Mouse (Mus musculus) spleen, adult 2 months (tissue): ENCODE data around the gene Wdr62. TPM values are rescaled to one million over a fixed set of nuclear protein-coding genes. Genes with fewer than 3 reads are reported as not detected.

Experiments used
- DNase-seq, 2 experiments: peaks; one replicate each; pipeline versions ENCODE4 v3.0.0 to v3.0.0-alpha.2; 2012 to 2021; ENCODE audit warnings: low spot score in 2 of 2, low read depth in 1 of 2
- H3K27ac ChIP-seq: fragments of 200-500 bp; 2 replicates; pipeline ENCODE4 v1.5.1; 2012; ENCODE audit warnings: low read length, inconsistent platforms; ENCODE audit not compliant: insufficient read depth
- H3K27me3 ChIP-seq: fragments of 200-500 bp; 2 replicates; pipeline ENCODE4 v1.6.1; 2012; ENCODE audit warnings: mild to moderate bottlenecking, moderate library complexity, low read length, inconsistent platforms; ENCODE audit not compliant: control insufficient read depth, insufficient read depth
- H3K36me3 ChIP-seq: fragments of 200-500 bp; 2 replicates; pipeline ENCODE4 v1.6.1; 2012; ENCODE audit warnings: mild to moderate bottlenecking, low read length, inconsistent platforms; ENCODE audit not compliant: control insufficient read depth, insufficient read depth
- H3K4me1 ChIP-seq: fragments of 200-500 bp; 2 replicates; pipeline ENCODE4 v1.6.1; 2011; ENCODE audit warnings: inconsistent platforms; ENCODE audit not compliant: control insufficient read depth, insufficient read depth, insufficient read length
- H3K4me3 ChIP-seq: fragments of 200-500 bp; 2 replicates; pipeline ENCODE4 v1.5.1; 2011; ENCODE audit warnings: mild to moderate bottlenecking, inconsistent platforms; ENCODE audit not compliant: insufficient read depth, insufficient read length; ENCODE audit errors: extremely low read depth
- CTCF ChIP-seq: fragments of 200-500 bp; IDR thresholded peaks from 2 replicates; pipeline ENCODE4 v1.5.1; 2011; ENCODE audit warnings: mild to moderate bottlenecking, inconsistent platforms; ENCODE audit not compliant: insufficient read depth, insufficient read length, insufficient replicate concordance; ENCODE audit errors: extremely low read depth
- POLR2A ChIP-seq: fragments of 200-500 bp; IDR thresholded peaks from 2 replicates; pipeline ENCODE4 v1.6.1; 2011; ENCODE audit warnings: low read depth, low read length, inconsistent platforms
- WGBS: fragments of 180-500 bp; shearing (Covaris S2); methylation state at CpG from one replicate; pipeline ENCODE4 v1.1.7; 2018; 5-methylcytosine and 5-hydroxymethylcytosine counted together
- polyA plus RNA-seq: library from polyadenylated mRNA; depleted of rRNA; stranded (reverse); fragments of >200 nt; gene quantifications from 2 replicates; pipeline ENCODE4 v1.2.3, GENCODE M21; 2012; rRNA removed

Gene Wdr62
- polyA plus RNA-seq, result 15.7 and 21.5 TPM in 2 replicates

DNA sequence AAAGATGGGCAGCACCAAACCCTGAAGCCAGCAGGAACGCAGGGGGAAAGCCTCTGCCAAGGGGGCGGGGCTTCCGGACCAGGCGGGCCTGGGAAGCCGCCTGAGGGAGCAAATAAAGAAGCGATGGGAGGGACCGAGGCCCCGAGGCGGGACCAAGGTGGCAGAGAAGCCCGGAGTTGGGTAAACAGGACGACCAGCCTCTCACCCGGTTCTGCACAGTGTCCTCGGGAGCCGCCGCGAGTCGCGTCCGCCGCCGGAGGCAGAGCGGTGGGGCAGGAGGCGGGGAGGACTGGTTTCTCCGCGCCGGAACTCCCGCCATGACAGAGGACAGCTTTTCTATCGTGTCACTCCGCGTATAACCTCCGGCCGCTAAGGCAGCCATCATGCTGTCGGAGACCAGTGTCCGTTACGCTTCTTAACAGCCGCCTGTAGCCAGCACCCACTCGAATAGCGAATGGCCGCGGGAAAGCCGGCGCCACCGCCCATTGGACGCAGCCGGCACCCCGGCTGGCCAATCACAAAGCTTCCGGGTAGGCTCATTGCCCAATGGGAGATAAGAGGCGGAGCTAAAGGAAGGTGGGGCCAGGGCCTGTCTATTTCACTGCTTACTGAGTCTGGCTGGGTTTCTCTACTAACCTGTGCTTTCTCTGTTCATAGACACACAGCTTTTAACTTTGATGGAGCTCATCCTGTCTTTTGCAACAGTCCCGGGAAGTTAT is at the start of gene Wdr62, which contains the start of gene Thap8:
Gene Wdr62 (minus strand): TSS at position 469 of the 719 bp plus-strand sequence.
Gene Thap8 (plus strand): TSS at position 144 of the 719 bp plus-strand sequence.
- WGBS, result under 1% methylated on average over 49 of the region's 49 CpGs
- peak within 1 kb of the TSS; percentile 93 for H3K27ac ChIP-seq
- peak within 1 kb of the TSS; percentile 99 for H3K4me3 ChIP-seq
- no peaks in the 10 kb centered on the region for H3K36me3 ChIP-seq
- H3K27me3 ChIP-seq, result no peaks in the 10 kb centered on the region
- DNase-seq, result peak; percentile 87 to 90
- TF ChIP-seq POLR2A (peak; percentile 19; the same call in 1 of the 2 replicates), CTCF (no peak)
- H3K4me1 ChIP-seq, result no peaks in the 10 kb centered on the region

DNA sequence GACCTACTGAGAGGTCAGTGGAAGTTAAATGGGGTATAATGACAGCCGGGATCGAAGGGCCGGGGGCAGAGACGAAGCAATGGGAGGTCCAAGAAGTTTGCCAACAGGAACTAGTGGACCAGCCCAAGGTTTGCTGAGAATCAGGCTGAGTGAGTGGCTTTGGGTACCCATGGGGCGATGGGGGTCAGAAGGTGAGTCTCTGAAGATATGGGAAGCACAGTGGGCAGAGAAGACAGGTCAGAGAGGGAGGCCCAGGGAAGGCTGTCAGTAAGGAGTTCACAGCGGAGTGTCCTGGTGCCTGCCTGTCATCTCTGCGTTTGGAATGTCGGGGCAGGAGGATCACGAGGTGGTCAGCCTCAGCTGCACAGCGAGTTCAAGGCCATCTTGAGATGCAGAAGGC is 48.2 kb upstream of the Wdr62 start:
- TF ChIP-seq CTCF (no peak), POLR2A (no peak)
- 80% methylated on average over 10 of the region's 10 CpGs for WGBS
- DNase-seq, result no peak
- Histone ChIP-seq H3K4me3 (no peak overlapping the region), H3K36me3 (no peaks in the 10 kb centered on the region), H3K27ac (no peak overlapping the region), H3K27me3 (no peaks in the 10 kb centered on the region), H3K4me1 (peaks cover 2% of the 10 kb centered on the region; the same call in 1 of the 2 replicates)

DNA sequence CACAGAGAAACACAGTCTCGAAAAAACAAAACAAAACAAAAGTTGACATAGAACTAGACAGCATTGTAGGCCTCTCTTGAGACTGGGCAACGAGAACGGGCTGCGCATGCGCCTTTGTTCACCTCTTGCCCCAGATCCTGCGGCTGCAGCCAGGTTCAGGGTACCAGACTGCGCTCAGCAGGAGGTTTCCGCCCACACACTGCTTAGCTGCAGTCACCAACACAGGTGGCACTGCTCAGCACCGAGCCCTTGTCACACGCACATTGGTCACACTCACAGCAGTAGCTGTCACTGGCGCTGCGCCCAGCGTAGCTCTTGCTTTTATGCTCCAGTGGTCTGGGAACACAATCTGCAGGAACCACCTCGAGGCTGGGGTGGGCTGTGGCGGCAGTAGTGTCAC is 46.9 kb upstream of the Wdr62 start:
- TF ChIP-seq CTCF (no peak), POLR2A (no peak)
- Histone ChIP-seq H3K36me3 (no peaks in the 10 kb centered on the region), H3K4me3 (no peak overlapping the region)

GRCm38 (mm10) chr7:30326427-30326826 is 46.2 kb upstream of the Wdr62 start:
- DNase-seq, result no peak
- Histone ChIP-seq H3K36me3 (no peaks in the 10 kb centered on the region), H3K4me1 (no peaks in the 10 kb centered on the region), H3K27me3 (no peaks in the 10 kb centered on the region), H3K4me3 (no peak overlapping the region), H3K27ac (no peak overlapping the region)
- TF ChIP-seq POLR2A, result no peak
- no peak for TF ChIP-seq CTCF

More for the DNA sequence above, 46.9 kb upstream of the Wdr62 start:
- WGBS, result 59% methylated on average over 15 of the region's 15 CpGs
- H3K27ac ChIP-seq, result no peak overlapping the region
- H3K27me3 ChIP-seq, result no peaks in the 10 kb centered on the region
- peaks cover under 1% of the 10 kb centered on the region; the same call in 1 of the 2 replicates for H3K4me1 ChIP-seq
- no peak for DNase-seq

DNA sequence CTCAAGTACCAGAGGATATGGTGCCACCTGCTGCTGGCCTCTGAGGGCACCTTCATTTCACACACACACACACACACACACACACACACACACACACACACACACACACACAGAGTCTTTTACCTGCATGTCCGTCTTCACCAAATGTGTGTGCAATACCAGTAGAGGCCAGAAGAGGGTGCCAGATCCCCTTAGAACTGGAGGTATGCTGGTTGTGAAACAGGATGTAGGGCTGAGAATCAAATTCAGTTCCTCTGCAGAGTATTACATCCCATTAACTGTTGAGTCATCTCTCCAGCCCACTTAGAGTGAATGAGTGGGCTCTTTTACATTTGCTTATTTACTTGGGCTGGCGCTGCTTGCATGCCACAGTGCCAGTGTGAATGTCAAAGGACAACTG is 45.1 kb upstream of the Wdr62 start:
- DNase-seq, result peak; percentile 48 to 57
- H3K4me1 ChIP-seq, result peaks cover 5% of the 10 kb centered on the region; the same call in 1 of the 2 replicates
- 65% methylated on average over 2 of the region's 2 CpGs for WGBS
- no peaks in the 10 kb centered on the region for H3K36me3 ChIP-seq
- no peak for TF ChIP-seq POLR2A
- peak; percentile 19; the same call in 1 of the 2 replicates for TF ChIP-seq CTCF
- H3K27ac ChIP-seq, result no peak overlapping the region
- no peak overlapping the region for H3K4me3 ChIP-seq
- no peaks in the 10 kb centered on the region for H3K27me3 ChIP-seq

GRCm38 (mm10) chr7:30324300-30324944 is 44.2 kb upstream of the Wdr62 start:
- Histone ChIP-seq H3K36me3 (no peaks in the 10 kb centered on the region), H3K4me1 (peaks cover 5% of the 10 kb centered on the region; the same call in 1 of the 2 replicates), H3K4me3 (no peak overlapping the region), H3K27me3 (no peaks in the 10 kb centered on the region), H3K27ac (no peak overlapping the region; the same call in 1 of the 2 replicates)
- no peak for TF ChIP-seq CTCF
- TF ChIP-seq POLR2A, result no peak
- WGBS, result 83% methylated on average over 5 of the region's 5 CpGs
- no peak for DNase-seq

- TF ChIP-seq POLR2A (no peak), CTCF (no peak)
- Histone ChIP-seq H3K4me1 (peaks cover 5% of the 10 kb centered on the region; the same call in 1 of the 2 replicates), H3K27ac (peak within 1 kb of the TSS; percentile 93), H3K27me3 (no peaks in the 10 kb centered on the region), H3K36me3 (no peaks in the 10 kb centered on the region), H3K4me3 (no peak within 1 kb of the TSS)
- WGBS, result 82% methylated on average over 3 of the region's 3 CpGs
- no peak for DNase-seq
These were observed 43.6 kb upstream of the Wdr62 start, which contains the start of gene Sdhaf1 for GRCm38 (mm10) chr7:30323795-30324194. Gene Sdhaf1 (minus strand): TSS chr7:30323895.
